20 mouse cellular contexts compared by ENCODE assay signal in genomic region chr4:35992005-35992763, GRCm38 (mm10).
DNase-seq lines count a peak whose midpoint lies in the region; ATAC-seq and TF ChIP-seq lines count a peak whose summit lies in the region.
"Had no signal": no experiment of that assay in that cellular context is flagged by ENCODE, and none has a peak within 500 bp of the region (broad histone marks: within the 10 kb centered on the region; RNA-seq: fewer than 3 reads in every experiment).

No protein-coding gene starts in this region.

- no peaks in the 10 kb centered on the region for H3K36me3 ChIP-seq in intestine, embryonic 14.5 days (ENCODE audit: control insufficient read depth, insufficient read depth, low read length)
- H3K36me3 ChIP-seq in intestine, embryonic 16.5 days (ENCODE audit: control insufficient read depth, insufficient read depth, low read length), result no peaks in the 10 kb centered on the region
- no peaks in the 10 kb centered on the region for H3K36me3 ChIP-seq in stomach, postnatal 0 days (ENCODE audit: control insufficient read depth, insufficient read depth, low read length)
- H3K36me3 ChIP-seq: embryonic facial prominence, embryonic 15.5 days; forebrain, embryonic 10.5 days; heart, embryonic 12.5 days; hindbrain, embryonic 10.5 days; hindbrain, embryonic 15.5 days had no signal

- peak; percentile 80 for ATAC-seq in intestine, embryonic 14.5 days (replicated peaks; ENCODE audit: low FRiP score, low TSS enrichment, low read depth)
- ATAC-seq in intestine, embryonic 16.5 days, result peak; percentile 98
- ATAC-seq in stomach, postnatal 0 days (ENCODE audit: low FRiP score, low TSS enrichment), result no peak
- ATAC-seq: forebrain, embryonic 14.5 days had no signal

- intact Hi-C loops in left cerebral cortex, postnatal 4 days (cut with DNase I), result no loop called here
- intact Hi-C loops in left cerebral cortex, postnatal 36 days (cut with DNase I), result no loop called here

- H3K4me3 ChIP-seq in intestine, embryonic 14.5 days (ENCODE audit: low read depth, low read length), result no peak overlapping the region
- no peak overlapping the region for H3K4me3 ChIP-seq in intestine, embryonic 16.5 days (ENCODE audit: low read length)
- no peak overlapping the region for H3K4me3 ChIP-seq in stomach, postnatal 0 days (ENCODE audit: low read depth, low read length)
- H3K4me3 ChIP-seq: embryonic facial prominence, embryonic 15.5 days; erythroblast, embryonic 14.5 days; forebrain, embryonic 10.5 days; gastrocnemius, adult 2 months; heart, embryonic 12.5 days; hindbrain, embryonic 10.5 days; hindbrain, embryonic 15.5 days had no signal

- no peak overlapping the region for H3K9ac ChIP-seq in intestine, embryonic 14.5 days (ENCODE audit: low read length)
- no peak overlapping the region for H3K9ac ChIP-seq in intestine, embryonic 16.5 days (ENCODE audit: low read depth, low read length)
- no peak overlapping the region for H3K9ac ChIP-seq in stomach, postnatal 0 days (ENCODE audit: low read length)
- H3K9ac ChIP-seq: embryonic facial prominence, embryonic 15.5 days; heart, embryonic 12.5 days; hindbrain, embryonic 15.5 days had no signal

- no peaks in the 10 kb centered on the region for H3K4me1 ChIP-seq in intestine, embryonic 14.5 days (replicated peaks; ENCODE audit: control insufficient read depth, insufficient read depth, low read length)
- H3K4me1 ChIP-seq in intestine, embryonic 16.5 days (ENCODE audit: control insufficient read depth, insufficient read depth, low read length), result no peaks in the 10 kb centered on the region
- no peaks in the 10 kb centered on the region for H3K4me1 ChIP-seq in stomach, postnatal 0 days (replicated peaks; ENCODE audit: control insufficient read depth, insufficient read depth)
- H3K4me1 ChIP-seq: embryonic facial prominence, embryonic 15.5 days; forebrain, embryonic 10.5 days; heart, embryonic 12.5 days; hindbrain, embryonic 10.5 days; hindbrain, embryonic 15.5 days had no signal

- H3K4me2 ChIP-seq in intestine, embryonic 14.5 days (ENCODE audit: low read length), result no peak overlapping the region
- H3K4me2 ChIP-seq in intestine, embryonic 16.5 days (ENCODE audit: low read depth, low read length), result no peak overlapping the region
- H3K4me2 ChIP-seq in stomach, postnatal 0 days (replicated peaks; ENCODE audit: low read depth), result no peak overlapping the region
- H3K4me2 ChIP-seq: embryonic facial prominence, embryonic 15.5 days; heart, embryonic 12.5 days; hindbrain, embryonic 15.5 days had no signal

- WGBS in intestine, embryonic 14.5 days, result 60% methylated on average over 2 of the region's 2 CpGs
- 52% methylated on average over 2 of the region's 2 CpGs for WGBS in intestine, embryonic 16.5 days
- 76% methylated on average over 2 of the region's 2 CpGs for WGBS in stomach, postnatal 0 days

- TF ChIP-seq CTCF in stomach, postnatal 0 days (IDR thresholded peaks at IDR 0.05; ENCODE audit: low read depth), result no peak

- no peaks in the 10 kb centered on the region for H3K9me3 ChIP-seq in intestine, embryonic 14.5 days (ENCODE audit: control insufficient read depth, low read length)
- no peaks in the 10 kb centered on the region for H3K9me3 ChIP-seq in intestine, embryonic 16.5 days (ENCODE audit: control insufficient read depth, low read length)
- no peaks in the 10 kb centered on the region for H3K9me3 ChIP-seq in stomach, postnatal 0 days (ENCODE audit: control insufficient read depth, low read length)
- H3K9me3 ChIP-seq: embryonic facial prominence, embryonic 15.5 days; forebrain, embryonic 10.5 days; heart, embryonic 12.5 days; hindbrain, embryonic 10.5 days; hindbrain, embryonic 15.5 days had no signal

- TF ChIP-seq EP300 in stomach, postnatal 0 days (optimal IDR thresholded peaks at IDR 0.05), result no peak

- H3K27ac ChIP-seq in intestine, embryonic 14.5 days (ENCODE audit: low read depth), result no peak overlapping the region
- H3K27ac ChIP-seq in intestine, embryonic 16.5 days (ENCODE audit: low read length), result no peak overlapping the region; the same call in 1 of the 2 replicates
- H3K27ac ChIP-seq in stomach, postnatal 0 days (replicated peaks), result no peak overlapping the region
- H3K27ac ChIP-seq: embryonic facial prominence, embryonic 15.5 days; forebrain, embryonic 10.5 days; gastrocnemius, adult 2 months; hindbrain, embryonic 10.5 days; hindbrain, embryonic 15.5 days had no signal

- peak; percentile 19 for DNase-seq in left cerebral cortex, postnatal 4 days
- DNase-seq in left cerebral cortex, postnatal 36 days (ENCODE audit: low spot score in 2 of 2), result no peak
- no peak for DNase-seq in intestine, embryonic 14.5 days (ENCODE audit: low spot score)
- DNase-seq in stomach, postnatal 0 days (ENCODE audit: low spot score), result no peak
- DNase-seq in kidney, adult 11 months, result no peak
- DNase-seq: adrenal gland, adult 2 months; adrenal gland, postnatal 36 days; cerebellum, adult 11 months; cerebellum, adult 9-11 months; embryo, embryonic 11 days; gastrocnemius, adult 2 months; gastrocnemius, postnatal 25 days had no signal

- no peaks in the 10 kb centered on the region for H3K27me3 ChIP-seq in intestine, embryonic 14.5 days (replicated peaks; ENCODE audit: control insufficient read depth, insufficient read depth, low read length)
- no peaks in the 10 kb centered on the region for H3K27me3 ChIP-seq in intestine, embryonic 16.5 days (replicated peaks; ENCODE audit: control insufficient read depth, insufficient read depth, low read length)
- no peaks in the 10 kb centered on the region for H3K27me3 ChIP-seq in stomach, postnatal 0 days (ENCODE audit: control insufficient read depth, insufficient read depth, low read length)
- H3K27me3 ChIP-seq: embryonic facial prominence, embryonic 15.5 days; heart, embryonic 12.5 days; hindbrain, embryonic 15.5 days had no signal
